Mouse (Mus musculus) heart, adult 2 months (tissue): ENCODE measurements around the gene Ly6g6c.

ENCODE experiments used
- CTCF ChIP-seq: fragments of 200-600 bp; IDR thresholded peaks from 2 replicates; pipeline ENCODE4 v1.8.1; 2022; ENCODE audit warnings: antibody characterized with exemption, mild to moderate bottlenecking, moderate library complexity
- POLR2A ChIP-seq: fragments of 200-500 bp; IDR thresholded peaks from 2 replicates; pipeline ENCODE4 v1.6.1; 2011; ENCODE audit warnings: mild to moderate bottlenecking, low read depth, low read length, control low read depth; ENCODE audit not compliant: insufficient read depth

DNA sequence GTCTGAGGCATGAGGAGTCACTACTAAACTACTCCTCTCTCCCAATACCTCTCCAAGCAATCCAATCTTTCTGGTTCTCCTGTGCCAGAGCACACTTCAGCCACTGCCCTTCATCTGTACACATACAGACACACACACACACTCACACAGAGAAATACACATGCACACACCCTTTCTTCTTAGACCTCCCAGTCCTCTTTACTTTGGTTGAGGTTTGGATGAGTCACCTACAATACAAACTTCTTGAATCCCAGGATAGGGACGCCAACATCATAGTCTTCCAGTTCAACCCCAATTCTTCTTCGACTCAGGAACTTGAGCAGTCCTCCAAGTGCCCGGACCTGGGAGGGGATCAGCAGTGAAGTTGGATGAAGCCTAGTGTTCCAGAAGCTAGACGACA is 21.4 kb upstream of the Ly6g6c start:
- TF ChIP-seq CTCF = no peak
- TF ChIP-seq POLR2A = no peak
